Mouse (Mus musculus): ENCODE data around the gene Cnga1.

- TF ChIP-seq ZC3H11A (IDR thresholded peaks at IDR 0.05; ENCODE audit: borderline replicate concordance, low read depth, low read length) = no peak
- no peak for TF ChIP-seq MAFK (IDR thresholded peaks at IDR 0.05; ENCODE audit: insufficient read depth, low read depth, low read length)
Measured at GRCm38 (mm10) chr5:72653068-72653674, 9.1 kb upstream of the Cnga1 start.
